Mouse (Mus musculus) embryonic facial prominence, embryonic 10.5 days (tissue): ENCODE measurements around the gene Bahcc1. TPM values are rescaled to one million over a fixed set of nuclear protein-coding genes. Genes with fewer than 3 reads are reported as not detected.
A peak's percentile ranks its signal among the peaks of the same experiment; 100 is the strongest.

Experiments
- DNase-seq: peaks from one replicate; pipeline ENCODE4 v3.0.0-alpha.2; 2017; ENCODE audit warnings: low spot score
- H3K27ac ChIP-seq: fragments of 300-500 bp; sonication (generic); replicated peaks from 2 replicates; pipeline ENCODE4 v1.5.1; 2016; ENCODE audit warnings: mild to moderate bottlenecking
- H3K27me3 ChIP-seq: fragments of 300-500 bp; sonication (generic); replicated peaks from 2 replicates; pipeline ENCODE4 v1.6.1; 2016; ENCODE audit warnings: low read depth, mild to moderate bottlenecking; ENCODE audit not compliant: poor library complexity, severe bottlenecking
- H3K36me3 ChIP-seq: fragments of 300-500 bp; sonication (generic); replicated peaks from 2 replicates; pipeline ENCODE4 v1.6.1; 2016; ENCODE audit warnings: mild to moderate bottlenecking, moderate library complexity
- H3K4me1 ChIP-seq: fragments of 300-500 bp; sonication (generic); 2 replicates; pipeline ENCODE4 v1.6.1; 2016
- H3K4me3 ChIP-seq: fragments of 300-500 bp; sonication (generic); 2 replicates; pipeline ENCODE4 v1.5.1; 2016; ENCODE audit warnings: mild to moderate bottlenecking, moderate library complexity
- H3K9me3 ChIP-seq: fragments of 300-500 bp; sonication (generic); 2 replicates; pipeline ENCODE4 v1.6.1; 2016; ENCODE audit warnings: mild to moderate bottlenecking
- WGBS: fragments of 180-500 bp; shearing (Covaris S2); methylation state at CpG from one replicate; pipeline ENCODE4 v1.1.7; 2016; 5-methylcytosine and 5-hydroxymethylcytosine counted together
- microRNA-seq: library from miRNA; unstranded; fragments of <30 nt; microRNA quantifications from one replicate; pipeline ENCODE4, GENCODE M21; 2017
- polyA plus RNA-seq: library from polyadenylated mRNA; unstranded; fragments of >200 nt; fragmentation: Nextera tagmentation; extraction: Ambion mirVana; gene quantifications from 2 replicates; pipeline ENCODE4 v1.2.1, GENCODE M21; 2016

The Bahcc1 gene
- polyA plus RNA-seq, 1 experiment from 2014 or later, result 18.4 TPM

- peak; percentile 8 for DNase-seq
- no peaks in the 10 kb centered on the region for H3K9me3 ChIP-seq
- no peak overlapping the region for H3K27ac ChIP-seq
- no peaks in the 10 kb centered on the region for H3K27me3 ChIP-seq
- WGBS, result 93% methylated on average over 4 of the region's 4 CpGs
- H3K36me3 ChIP-seq, result peaks cover 17% of the 10 kb centered on the region
- peaks cover 9% of the 10 kb centered on the region for H3K4me1 ChIP-seq
- no peak overlapping the region for H3K4me3 ChIP-seq
These were observed 108.9 kb downstream of the Bahcc1 start for GRCm38 (mm10) chr11:120341661-120342060.

Small RNA genes within 50 kb of the gene (microRNA-seq; reads per million reads assigned to microRNA genes)
- not detected for gene Gm47297

Other genes starting within 250 kb of the Bahcc1 start
- 0.84 and 1.6 TPM in 2 replicates for gene Aatk, start 185.8 kb upstream of the Bahcc1 start, polyA plus RNA-seq
- gene Cep131, start 146.1 kb upstream of the Bahcc1 start, polyA plus RNA-seq, result 43.0 and 46.9 TPM in 2 replicates
- gene Tepsin, start 134.2 kb upstream of the Bahcc1 start, polyA plus RNA-seq, result 20.2 and 21.4 TPM in 2 replicates
- 82.0 and 87.7 TPM in 2 replicates for gene Ndufaf8, start 134.0 kb upstream of the Bahcc1 start, polyA plus RNA-seq
- 99.0 and 103 TPM in 2 replicates for gene Slc38a10, start 81.6 kb upstream of the Bahcc1 start, polyA plus RNA-seq
- 3,067 and 3,150 TPM in 2 replicates for gene Actg1, start 115.6 kb downstream of the Bahcc1 start, polyA plus RNA-seq
- gene Fscn2, start 128.6 kb downstream of the Bahcc1 start, polyA plus RNA-seq, result 0.10 and 0.19 TPM in 2 replicates
- 38.3 and 39.0 TPM in 2 replicates for gene Faap100, start 145.8 kb downstream of the Bahcc1 start, polyA plus RNA-seq
- 45.3 and 51.9 TPM in 2 replicates for gene Nploc4, start 204.8 kb downstream of the Bahcc1 start, polyA plus RNA-seq
- gene Tspan10, start 209.7 kb downstream of the Bahcc1 start, polyA plus RNA-seq, result 0.69 and 1.5 TPM in 2 replicates
- gene Pde6g, start 220.6 kb downstream of the Bahcc1 start, polyA plus RNA-seq, result 0.44 and 0.67 TPM in 2 replicates
- gene Oxld1, start 225.1 kb downstream of the Bahcc1 start, polyA plus RNA-seq, result 8.5 and 12.8 TPM in 2 replicates
- 49.6 and 50.7 TPM in 2 replicates for gene Ccdc137, start 225.2 kb downstream of the Bahcc1 start, polyA plus RNA-seq
- gene Arl16, start 234.7 kb downstream of the Bahcc1 start, polyA plus RNA-seq, result 55.9 and 66.9 TPM in 2 replicates